Mouse (Mus musculus): ENCODE results near the gene Prss8. TPM values are rescaled to one million over a fixed set of nuclear protein-coding genes. Genes with fewer than 3 reads are reported as not detected.

Gene Prss8
- 0.28 TPM in 1 of 2 replicates, not detected in the other for polyA plus RNA-seq (2014; fragmentation: Nextera tagmentation; extraction: Ambion mirVana)

- WGBS = 5% methylated on average over 6 of the region's 6 CpGs
- Histone ChIP-seq H3K27ac (replicated peaks; ENCODE audit: low read depth, low read length) (no peak within 1 kb of the TSS), H3K4me3 (replicated peaks; ENCODE audit: low read depth, low read length) (no peak within 1 kb of the TSS), H3K4me1 (ENCODE audit: control insufficient read depth, insufficient read depth, low read length) (0 out of 2 replicates have a peak, but pooled peaks cover 8% of the 10 kb centered on the region), H3K27me3 (ENCODE audit: control insufficient read depth, insufficient read depth, low read length) (peaks cover 17% of the 10 kb centered on the region), H3K36me3 (ENCODE audit: control insufficient read depth, insufficient read depth, low read length) (peaks cover 26% of the 10 kb centered on the region), H3K9ac (replicated peaks; ENCODE audit: low read length) (no peak within 1 kb of the TSS), H3K9me3 (ENCODE audit: control insufficient read depth, low read length) (no peaks in the 10 kb centered on the region), H3K4me2 (ENCODE audit: low read length) (no peak within 1 kb of the TSS)
- DNase-seq = no peak
- no peak for ATAC-seq (ENCODE audit: low FRiP score, low TSS enrichment)
Measured at GRCm38 (mm10) chr7:127929923-127930322, at the start of gene Prss8. Gene Prss8, minus strand, starts transcription at chr7:127930104.

- H3K4me3 ChIP-seq (replicated peaks; ENCODE audit: low read depth, low read length) = no peak overlapping the region
- no peak overlapping the region for H3K27ac ChIP-seq (replicated peaks; ENCODE audit: low read depth, low read length)
- ATAC-seq (ENCODE audit: low FRiP score, low TSS enrichment) (no peak), DNase-seq (no peak)
- H3K4me1 ChIP-seq (ENCODE audit: control insufficient read depth, insufficient read depth, low read length) = no peaks in the 10 kb centered on the region
- H3K9me3 ChIP-seq (ENCODE audit: control insufficient read depth, low read length) = no peaks in the 10 kb centered on the region
- WGBS = 97% methylated on average over 2 of the region's 2 CpGs
- no peaks in the 10 kb centered on the region for H3K27me3 ChIP-seq (ENCODE audit: control insufficient read depth, insufficient read depth, low read length)
- no peak overlapping the region for H3K9ac ChIP-seq (replicated peaks; ENCODE audit: low read length)
- H3K4me2 ChIP-seq (ENCODE audit: low read length) = no peak overlapping the region
- peaks cover 98% of the 10 kb centered on the region for H3K36me3 ChIP-seq (ENCODE audit: control insufficient read depth, insufficient read depth, low read length)
Measured at GRCm38 (mm10) chr7:127978856-127979255, 49.0 kb upstream of the Prss8 start.

- H3K27ac ChIP-seq (replicated peaks; ENCODE audit: low read depth, low read length) = no peak overlapping the region
- peaks cover 3% of the 10 kb centered on the region for H3K4me1 ChIP-seq (ENCODE audit: control insufficient read depth, insufficient read depth, low read length)
- H3K9me3 ChIP-seq (ENCODE audit: control insufficient read depth, low read length) = no peaks in the 10 kb centered on the region
- ATAC-seq (ENCODE audit: low FRiP score, low TSS enrichment) = no peak
- no peak overlapping the region for H3K4me3 ChIP-seq (replicated peaks; ENCODE audit: low read depth, low read length)
- no peak overlapping the region for H3K9ac ChIP-seq (replicated peaks; ENCODE audit: low read length)
- H3K4me2 ChIP-seq (ENCODE audit: low read length) = no peak overlapping the region
- no peak for DNase-seq
- peaks cover 96% of the 10 kb centered on the region for H3K36me3 ChIP-seq (ENCODE audit: control insufficient read depth, insufficient read depth, low read length)
- no peaks in the 10 kb centered on the region for H3K27me3 ChIP-seq (ENCODE audit: control insufficient read depth, insufficient read depth, low read length)
- 93% methylated on average over 2 of the region's 2 CpGs for WGBS
Measured at GRCm38 (mm10) chr7:127974413-127974930, 44.6 kb upstream of the Prss8 start.

- Histone ChIP-seq H3K9ac (replicated peaks; ENCODE audit: low read length) (peak overlapping the region; percentile 95), H3K36me3 (ENCODE audit: control insufficient read depth, insufficient read depth, low read length) (peaks cover 36% of the 10 kb centered on the region), H3K27me3 (ENCODE audit: control insufficient read depth, insufficient read depth, low read length) (no peaks in the 10 kb centered on the region), H3K4me1 (ENCODE audit: control insufficient read depth, insufficient read depth, low read length) (peaks cover 16% of the 10 kb centered on the region), H3K27ac (replicated peaks; ENCODE audit: low read depth, low read length) (peak overlapping the region; percentile 98), H3K4me2 (ENCODE audit: low read length) (peak overlapping the region; percentile 88), H3K9me3 (ENCODE audit: control insufficient read depth, low read length) (no peaks in the 10 kb centered on the region), H3K4me3 (replicated peaks; ENCODE audit: low read depth, low read length) (peak overlapping the region; percentile 100)
- ATAC-seq (ENCODE audit: low FRiP score, low TSS enrichment) (peak; percentile 44; the same call in 1 of the 2 replicates), DNase-seq (peak; percentile 91)
- under 1% methylated on average over 42 of the region's 42 CpGs for WGBS
Measured at GRCm38 (mm10) chr7:127967922-127968828, 38.3 kb upstream of the Prss8 start.

DNA sequence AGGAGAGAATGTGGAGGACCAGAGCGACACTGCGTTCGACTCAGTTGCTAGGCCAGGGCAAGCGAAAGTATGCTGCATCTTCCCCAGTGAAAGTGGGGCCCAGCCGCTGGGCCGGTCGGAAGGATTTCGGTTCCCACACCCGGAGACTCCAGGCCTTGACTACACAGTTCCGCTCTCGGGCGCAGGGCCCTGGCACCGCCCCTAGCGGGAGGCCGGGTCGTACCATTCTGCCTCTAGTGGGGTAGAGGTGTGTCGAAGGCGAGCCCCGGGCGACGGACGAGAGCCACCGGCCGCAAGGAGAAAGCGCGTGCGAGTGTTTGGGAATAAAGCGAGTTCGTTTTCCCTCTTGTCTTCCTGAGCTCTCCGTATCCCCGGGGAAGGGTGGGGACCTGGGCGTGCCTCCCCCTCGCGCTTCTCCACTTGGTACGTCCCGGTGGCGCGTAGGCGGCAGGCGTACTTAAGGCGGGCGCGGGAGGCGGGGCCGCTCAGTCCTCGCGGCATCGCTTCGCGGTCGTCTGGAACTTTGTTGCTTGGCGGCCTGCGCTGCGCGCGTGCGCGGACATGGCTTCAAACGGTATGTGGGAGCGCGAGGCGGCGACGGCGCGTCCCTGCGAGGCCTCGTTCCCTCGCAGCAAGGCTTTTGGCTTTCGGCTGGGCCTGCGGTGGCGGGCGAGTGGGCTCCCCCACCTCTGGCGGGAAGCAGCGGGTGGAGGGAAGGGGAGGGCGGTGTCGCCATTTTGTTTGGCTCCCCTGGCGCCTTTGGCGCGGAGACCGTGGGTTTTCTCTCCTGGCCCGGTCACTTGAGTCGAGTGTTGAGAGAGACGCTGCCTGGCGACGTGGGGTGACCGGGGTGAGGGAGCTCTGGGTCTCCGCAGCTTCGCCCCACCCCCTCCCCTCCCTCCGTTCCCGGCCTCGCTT lies 37.4 kb upstream of the Prss8 start, which contains the start of gene Fus:
Gene Fus (plus strand): TSS at position 454 of the 918 bp plus-strand sequence.
- Histone ChIP-seq H3K4me1 (ENCODE audit: control insufficient read depth, insufficient read depth, low read length) (peaks cover 16% of the 10 kb centered on the region), H3K27ac (replicated peaks; ENCODE audit: low read depth, low read length) (peak within 1 kb of the TSS; percentile 98), H3K36me3 (ENCODE audit: control insufficient read depth, insufficient read depth, low read length) (peaks cover 27% of the 10 kb centered on the region), H3K4me3 (replicated peaks; ENCODE audit: low read depth, low read length) (peak within 1 kb of the TSS; percentile 100), H3K9ac (replicated peaks; ENCODE audit: low read length) (peak within 1 kb of the TSS; percentile 95), H3K4me2 (ENCODE audit: low read length) (peak within 1 kb of the TSS; percentile 88), H3K27me3 (ENCODE audit: control insufficient read depth, insufficient read depth, low read length) (no peaks in the 10 kb centered on the region), H3K9me3 (ENCODE audit: control insufficient read depth, low read length) (no peaks in the 10 kb centered on the region)
- DNase-seq (peak; percentile 97), ATAC-seq (ENCODE audit: low FRiP score, low TSS enrichment) (peak; percentile 95)
- under 1% methylated on average over 92 of the region's 92 CpGs for WGBS

- ATAC-seq (ENCODE audit: low FRiP score, low TSS enrichment) = peak; percentile 22
- H3K9me3 ChIP-seq (ENCODE audit: control insufficient read depth, low read length) = no peaks in the 10 kb centered on the region
- peaks cover 16% of the 10 kb centered on the region for H3K4me1 ChIP-seq (ENCODE audit: control insufficient read depth, insufficient read depth, low read length)
- H3K4me2 ChIP-seq (ENCODE audit: low read length) = peak overlapping the region; percentile 69
- peaks cover 19% of the 10 kb centered on the region for H3K36me3 ChIP-seq (ENCODE audit: control insufficient read depth, insufficient read depth, low read length)
- H3K27me3 ChIP-seq (ENCODE audit: control insufficient read depth, insufficient read depth, low read length) = no peaks in the 10 kb centered on the region
- 10% methylated on average over 10 of the region's 10 CpGs for WGBS
- H3K9ac ChIP-seq (replicated peaks; ENCODE audit: low read length) = peak overlapping the region; percentile 95
- peak overlapping the region; percentile 100 for H3K4me3 ChIP-seq (replicated peaks; ENCODE audit: low read depth, low read length)
- peak; percentile 38 for DNase-seq
- peak overlapping the region; percentile 98 for H3K27ac ChIP-seq (replicated peaks; ENCODE audit: low read depth, low read length)
Measured at GRCm38 (mm10) chr7:127966371-127966918, 36.5 kb upstream of the Prss8 start.

- H3K27me3 ChIP-seq (ENCODE audit: control insufficient read depth, insufficient read depth, low read length) = no peaks in the 10 kb centered on the region
Measured at GRCm38 (mm10) chr7:127959364-127959763, 29.5 kb upstream of the Prss8 start.

More at GRCm38 (mm10) chr7:127959364-127959763, 29.5 kb upstream of the Prss8 start:
- Histone ChIP-seq H3K36me3 (ENCODE audit: control insufficient read depth, insufficient read depth, low read length) (no peaks in the 10 kb centered on the region), H3K4me3 (replicated peaks; ENCODE audit: low read depth, low read length) (no peak overlapping the region), H3K9ac (replicated peaks; ENCODE audit: low read length) (no peak overlapping the region), H3K4me1 (ENCODE audit: control insufficient read depth, insufficient read depth, low read length) (no peaks in the 10 kb centered on the region), H3K27ac (replicated peaks; ENCODE audit: low read depth, low read length) (no peak overlapping the region), H3K4me2 (ENCODE audit: low read length) (no peak overlapping the region), H3K9me3 (ENCODE audit: control insufficient read depth, low read length) (no peaks in the 10 kb centered on the region)
- no peak for DNase-seq
- no peak for ATAC-seq (ENCODE audit: low FRiP score, low TSS enrichment)
- 65% methylated on average over 5 of the region's 5 CpGs for WGBS

All from midbrain, embryonic 14.5 days (tissue).